Mouse (Mus musculus): ENCODE results near the gene Tbc1d22a.

GRCm38 (mm10) chr15:86206385-86206784 is 7.9 kb upstream of the Tbc1d22a start:
- TF ChIP-seq POLR2A (IDR thresholded peaks at IDR 0.05; ENCODE audit: borderline replicate concordance, low read depth, low read length) (no peak), CTCF (IDR thresholded peaks at IDR 0.05; ENCODE audit: low read depth, low read length) (no peak)

All from bone marrow macrophage, adult 2 months (primary cell).